Mouse (Mus musculus): ENCODE measurements around the gene Eif2b2.

Eif2b2 gene

GRCm38 (mm10) chr12:85257008-85257639, 37.8 kb downstream of the Eif2b2 start:
- no peak for DNase-seq

GRCm38 (mm10) chr12:85262489-85262888, 43.2 kb downstream of the Eif2b2 start:
- DNase-seq = no peak

- no peak for DNase-seq
These were observed 43.9 kb downstream of the Eif2b2 start for GRCm38 (mm10) chr12:85263190-85263589.

- no peak for DNase-seq
These were observed 45.2 kb downstream of the Eif2b2 start for GRCm38 (mm10) chr12:85264531-85264930.

- DNase-seq = no peak
These were observed 45.7 kb downstream of the Eif2b2 start for GRCm38 (mm10) chr12:85264940-85265339.

- DNase-seq = no peak
These were observed 47.0 kb downstream of the Eif2b2 start for GRCm38 (mm10) chr12:85266248-85266647.

- no peak for DNase-seq
These were observed 50.5 kb downstream of the Eif2b2 start for GRCm38 (mm10) chr12:85269821-85270220.

- peak; percentile 88 to 94 for DNase-seq
These were observed 51.0 kb downstream of the Eif2b2 start, which contains the start of gene Mlh3 for GRCm38 (mm10) chr12:85270319-85270718. Mlh3 (minus strand) TSS chr12:85270599.

- no peak for DNase-seq
These were observed 52.0 kb downstream of the Eif2b2 start for GRCm38 (mm10) chr12:85271132-85271842.

- no peak for DNase-seq
These were observed 52.5 kb downstream of the Eif2b2 start for GRCm38 (mm10) chr12:85271843-85272206.

- DNase-seq = no peak
These were observed 54.2 kb downstream of the Eif2b2 start for GRCm38 (mm10) chr12:85273508-85273907.
